Mouse (Mus musculus) embryo, embryonic 10.5 days (tissue): ENCODE measurements around the gene Ifi27l2a.
A peak's percentile ranks its signal among the peaks of the same experiment; 100 is the strongest.
"Not testable (repeated sequence)": the region's sequence is repeated elsewhere in the genome, so short reads cannot be mapped to it uniquely, and the experiment has no call there.

Source experiments
- DNase-seq: peaks from one replicate; pipeline ENCODE4 v3.0.0-alpha.2; 2015; ENCODE audit warnings: low spot score

Gene Ifi27l2a

DNA sequence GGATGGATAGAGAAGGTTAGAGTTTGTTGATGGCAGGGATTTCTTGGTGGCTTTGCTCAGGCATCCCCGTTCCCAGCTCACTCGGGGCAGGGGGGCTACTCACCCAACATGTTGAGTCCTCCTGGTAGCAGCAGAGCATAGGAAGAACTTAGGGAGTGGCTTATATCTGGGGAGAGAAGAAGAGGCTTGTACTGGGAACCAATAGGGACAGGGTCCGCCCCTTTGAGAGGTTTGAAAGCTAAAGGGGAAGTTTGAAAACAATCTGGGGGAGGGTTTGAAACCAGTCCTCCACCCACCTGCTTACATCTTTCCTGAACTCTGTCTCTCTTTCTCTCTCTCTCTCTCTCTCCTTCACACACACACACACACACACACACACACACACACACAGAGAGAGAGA, at the start of gene Ifi27l2a:
Ifi27l2a (minus strand) TSS at position 157 of the 400 bp plus-strand sequence.
- no peak for DNase-seq

DNA sequence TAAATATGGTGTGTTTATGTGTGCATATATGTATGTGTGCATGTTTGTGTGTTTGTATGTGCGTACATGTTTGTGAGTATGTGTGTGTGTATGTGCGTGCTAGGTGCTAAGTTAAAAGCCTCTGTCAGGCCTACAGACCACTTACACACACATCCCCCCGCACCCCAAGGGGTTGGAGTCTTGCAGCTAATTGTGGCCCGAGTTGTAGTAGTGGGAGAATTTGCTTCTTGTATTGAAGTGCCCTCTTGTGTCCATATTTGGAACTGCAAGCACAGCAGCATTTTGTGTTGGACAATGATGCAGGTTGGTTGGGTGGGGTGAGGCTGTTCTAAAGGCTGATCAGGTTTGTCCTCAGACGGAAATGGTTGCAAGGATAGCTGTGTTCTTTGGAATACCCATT, 49.3 kb upstream of the Ifi27l2a start:
- peak; percentile 85 for DNase-seq

DNA sequence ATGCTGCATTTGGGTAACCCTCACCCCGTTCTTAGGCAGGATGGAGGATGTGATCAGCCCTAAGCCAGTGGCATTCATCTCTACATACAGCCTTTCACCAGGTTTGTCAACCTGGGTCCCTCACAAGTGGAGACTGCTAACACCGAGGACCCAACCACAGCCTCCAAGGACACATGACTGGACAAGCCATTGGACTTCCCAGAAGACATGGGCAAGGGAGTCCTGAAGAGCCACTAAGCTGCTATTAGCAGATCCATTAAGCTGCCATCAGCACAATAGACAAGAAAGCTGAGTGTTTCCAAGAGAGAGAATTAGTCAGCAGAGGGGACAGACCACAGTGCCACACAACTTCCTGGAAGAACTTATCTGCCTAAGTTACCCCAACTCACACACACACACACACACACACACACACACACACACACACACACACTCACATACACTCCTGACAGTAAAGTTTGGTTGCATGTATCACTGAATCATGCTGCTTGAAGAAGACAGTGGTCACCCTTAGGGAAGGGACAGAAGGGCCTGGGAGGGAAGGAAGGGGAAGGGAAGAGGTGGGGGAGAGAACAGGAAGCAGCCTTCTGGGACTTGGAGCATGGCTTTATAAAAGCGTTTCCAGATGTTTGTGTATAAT, 47.7 kb upstream of the Ifi27l2a start:
- no peak for DNase-seq

DNA sequence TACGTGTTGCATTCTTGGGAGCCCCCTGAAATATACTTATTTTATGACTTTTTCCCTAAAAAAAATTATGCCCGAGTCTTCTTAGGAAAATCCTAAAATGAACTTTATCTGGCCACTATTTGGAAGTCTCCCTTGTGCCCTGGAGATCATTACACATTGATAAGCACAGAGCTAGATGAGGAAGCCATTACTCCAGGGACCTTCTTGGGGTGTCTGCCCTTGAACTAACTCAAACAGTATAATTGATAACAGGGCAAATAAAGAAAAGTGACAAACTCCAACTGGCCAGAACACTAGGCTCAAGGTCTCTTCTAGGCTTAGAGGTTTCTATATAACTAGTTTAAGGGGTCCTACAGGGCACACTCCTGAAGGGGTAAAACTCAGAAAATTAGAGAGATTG, 44.3 kb upstream of the Ifi27l2a start:
- no peak for DNase-seq

DNA sequence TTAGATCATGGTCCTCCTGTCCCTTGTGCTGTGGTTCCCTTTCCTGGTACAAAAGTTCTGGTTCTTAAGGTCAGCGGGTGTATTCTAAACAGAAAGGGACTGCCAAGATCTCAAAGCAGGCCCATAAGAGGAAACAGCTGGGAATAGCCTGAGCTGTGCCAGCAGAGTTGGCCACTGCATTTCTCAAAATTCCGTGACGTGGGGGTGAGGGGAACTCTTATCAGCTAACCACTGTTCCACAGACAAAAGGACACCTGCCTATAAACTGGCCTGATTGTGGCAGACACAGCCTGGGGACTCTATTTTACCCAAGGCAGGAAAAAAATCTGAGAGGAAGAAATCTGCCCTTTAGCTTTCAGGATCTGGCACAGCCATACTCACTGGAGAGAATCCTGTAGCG, 43.8 kb upstream of the Ifi27l2a start:
- DNase-seq: no peak

DNA sequence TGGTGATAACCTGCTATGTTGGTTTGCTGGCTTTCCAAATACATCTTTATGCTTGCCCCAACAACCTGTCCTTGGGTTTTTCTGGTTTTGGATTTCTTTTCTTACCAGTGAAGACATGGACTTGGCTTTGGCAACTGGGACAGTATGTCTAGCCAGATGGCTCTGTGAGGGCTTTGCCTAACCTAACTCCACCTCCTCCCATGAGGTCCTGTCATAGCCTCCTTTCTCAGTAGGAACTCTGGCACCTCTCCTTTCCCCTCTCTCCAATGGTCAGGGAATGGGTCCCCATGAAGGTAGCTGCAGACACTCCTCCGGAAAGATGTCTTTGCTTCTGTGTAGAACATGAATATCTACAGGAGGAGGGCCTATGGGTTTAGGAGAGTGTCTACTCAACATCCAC, 43.2 kb upstream of the Ifi27l2a start:
- no peak for DNase-seq

DNA sequence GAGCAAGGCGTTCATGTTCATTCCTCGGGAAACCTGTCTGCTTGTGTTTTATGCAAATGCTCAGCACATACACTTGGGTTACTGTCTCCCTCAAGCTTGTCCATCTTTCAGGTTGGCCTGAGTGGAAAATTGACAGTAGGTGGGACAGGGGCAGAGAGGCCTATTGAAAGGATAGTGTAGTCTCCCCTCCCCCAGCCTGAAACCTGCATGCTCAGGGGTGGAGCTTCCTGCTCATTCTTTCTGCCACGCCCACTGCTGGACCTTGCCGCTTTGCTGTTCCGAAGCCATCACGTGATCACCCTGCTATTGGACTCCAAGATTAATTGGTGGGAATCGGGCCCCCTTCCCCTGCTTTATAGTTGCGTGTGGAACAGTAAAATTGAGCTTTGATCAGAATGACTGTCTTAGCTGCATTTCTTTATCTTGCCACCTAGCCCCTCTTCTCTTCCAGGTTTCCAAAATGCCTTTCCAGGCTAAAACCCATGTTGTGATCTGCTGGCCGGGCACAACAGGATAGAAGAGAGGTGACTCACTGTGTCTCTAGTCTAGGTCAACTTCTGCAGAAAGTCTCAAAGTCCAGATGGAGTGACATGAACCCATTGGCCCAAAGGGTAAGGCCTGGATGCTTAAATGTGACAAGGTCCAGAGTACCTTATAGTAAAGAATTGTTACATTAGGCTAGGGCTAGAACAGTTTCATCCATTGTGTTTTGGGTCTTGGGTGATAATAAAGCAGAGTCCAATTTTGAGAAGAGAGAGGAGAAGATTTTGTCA, 40.9 kb upstream of the Ifi27l2a start:
- DNase-seq: not testable (repeated sequence)

DNA sequence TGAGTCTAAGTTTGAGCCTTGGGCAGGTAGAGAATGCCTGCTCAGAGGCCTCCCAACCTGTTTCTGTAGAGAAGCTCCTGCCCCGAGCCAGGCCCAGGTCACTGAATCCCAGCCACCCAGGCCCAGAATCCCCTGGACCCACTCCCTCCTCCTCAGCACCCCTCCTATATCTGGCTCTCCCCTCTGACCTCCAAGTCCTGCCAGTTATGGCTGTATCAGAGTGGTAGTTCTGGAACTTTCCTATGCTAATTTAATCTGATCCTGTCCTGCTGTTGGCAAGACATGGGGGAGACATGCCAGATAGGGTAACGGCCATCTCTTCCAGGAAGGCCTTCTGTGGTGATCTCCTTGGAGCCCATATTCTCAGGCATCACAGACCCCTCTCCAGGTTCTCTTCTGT, 39.3 kb upstream of the Ifi27l2a start:
- DNase-seq: no peak

DNA sequence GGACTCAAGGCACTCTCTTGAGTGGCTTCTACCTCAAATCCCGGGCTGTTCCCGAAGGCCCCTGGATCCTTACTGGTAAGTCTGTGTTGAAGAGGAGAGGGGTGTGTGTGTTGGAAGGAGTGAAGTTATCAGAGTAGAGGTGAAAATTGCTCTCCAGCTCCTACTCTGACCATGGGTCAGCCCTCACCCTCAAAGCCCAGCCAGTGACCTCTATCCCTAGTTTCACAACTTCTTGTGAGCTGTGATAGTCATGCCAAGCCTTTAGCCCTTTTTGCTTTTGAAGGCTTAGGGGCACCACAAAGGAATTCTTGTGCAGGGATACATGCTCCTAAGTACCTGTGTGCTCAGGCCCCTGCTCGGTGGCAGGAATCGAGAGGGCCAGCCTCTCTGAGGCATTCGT, 38.2 kb upstream of the Ifi27l2a start:
- no peak for DNase-seq

DNA sequence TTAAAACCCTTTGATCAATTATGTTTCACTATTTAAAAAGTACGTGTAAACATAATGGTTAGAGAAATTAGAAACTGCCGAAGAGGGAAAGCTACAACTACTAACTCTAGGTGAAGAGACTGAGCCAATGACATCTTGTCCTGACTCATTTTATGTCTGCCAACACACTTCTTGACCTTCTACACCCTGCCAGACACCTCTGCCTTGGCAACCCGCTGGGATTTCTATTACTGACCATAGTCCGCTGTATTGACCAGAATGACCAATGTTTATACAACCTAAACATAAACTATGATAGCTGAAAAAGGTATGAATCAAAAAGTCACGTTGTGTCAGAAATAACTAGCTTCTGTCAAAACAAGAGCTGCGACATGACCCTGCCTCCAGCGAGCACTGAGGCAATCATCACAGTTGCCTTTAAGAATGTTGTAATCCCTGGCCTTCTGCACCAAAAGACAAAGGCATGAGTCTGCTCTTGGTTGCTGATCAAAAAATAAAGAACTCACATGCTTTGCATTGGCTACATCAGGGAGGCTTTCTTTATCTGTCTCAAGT, 34.1 kb upstream of the Ifi27l2a start:
- DNase-seq: no peak

DNA sequence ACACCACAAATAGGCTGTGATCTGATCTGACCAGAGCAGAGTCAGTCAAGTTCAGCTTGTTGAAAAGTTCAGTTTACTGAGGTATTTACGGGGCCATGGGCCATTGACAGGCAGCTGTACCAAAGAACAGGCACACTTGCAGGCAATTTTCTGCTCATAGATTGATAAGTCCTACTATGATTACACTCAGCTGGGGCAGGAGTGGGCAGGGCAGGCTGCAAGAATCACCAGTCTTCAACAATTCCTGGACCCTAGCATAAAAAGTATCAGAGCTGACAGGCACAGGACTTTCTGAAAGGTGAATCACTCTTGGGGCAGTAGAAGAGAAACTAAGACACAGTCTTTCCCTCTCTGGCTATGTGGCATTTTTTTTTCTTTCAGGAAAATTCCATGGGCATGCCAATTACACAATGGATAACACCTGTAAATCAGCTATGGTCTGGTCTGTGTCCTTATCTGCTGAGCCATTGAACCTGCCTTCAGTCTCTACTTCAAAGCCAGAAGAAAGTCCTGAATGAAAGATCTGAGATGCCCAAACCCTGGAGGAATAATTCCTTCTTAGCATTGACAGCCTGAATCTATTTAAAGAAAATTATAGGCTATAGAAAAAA, 33.4 kb upstream of the Ifi27l2a start:
- no peak for DNase-seq

DNA sequence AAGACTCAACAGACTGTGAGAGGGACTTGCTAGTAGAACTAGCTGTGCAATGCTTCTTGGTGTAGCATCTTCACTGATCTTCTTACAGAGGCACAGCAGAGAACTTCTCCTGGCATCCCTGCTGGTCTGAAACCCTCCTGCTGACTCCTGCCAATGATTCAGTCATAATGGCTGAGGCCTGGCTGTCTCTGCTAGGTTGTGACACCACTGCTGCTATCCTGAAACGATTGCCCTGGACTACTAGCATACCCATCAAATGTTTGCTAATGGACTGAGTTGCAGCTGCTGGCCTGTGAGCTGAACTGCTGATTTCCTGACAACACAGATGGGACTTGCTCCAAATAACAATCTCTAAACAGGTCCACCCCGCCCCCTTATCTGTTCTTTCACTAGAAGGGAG, 31.0 kb upstream of the Ifi27l2a start:
- DNase-seq: no peak

DNA sequence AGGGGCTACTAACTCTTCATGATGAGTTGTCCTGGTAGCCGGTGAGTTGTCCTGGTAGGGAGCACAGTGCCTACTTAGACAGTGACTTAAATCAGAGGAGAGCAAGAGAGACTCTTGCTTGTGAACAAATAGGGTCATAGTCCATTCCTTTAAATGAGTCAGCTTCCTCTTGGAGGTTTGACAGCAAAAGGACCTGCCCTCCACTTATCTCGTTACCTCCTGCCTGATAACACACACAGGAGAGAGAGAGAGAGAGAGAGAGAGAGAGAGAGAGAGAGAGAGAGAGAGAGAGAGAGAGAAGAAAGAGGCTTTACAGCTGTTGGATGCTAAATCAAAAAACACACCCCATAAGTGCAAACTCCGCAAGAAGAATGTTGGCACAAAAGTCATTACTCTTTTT, 13.7 kb upstream of the Ifi27l2a start, which contains the start of gene Ifi27l2b:
Ifi27l2b (minus strand) TSS at position 84 of the 400 bp plus-strand sequence.
- no peak for DNase-seq

DNA sequence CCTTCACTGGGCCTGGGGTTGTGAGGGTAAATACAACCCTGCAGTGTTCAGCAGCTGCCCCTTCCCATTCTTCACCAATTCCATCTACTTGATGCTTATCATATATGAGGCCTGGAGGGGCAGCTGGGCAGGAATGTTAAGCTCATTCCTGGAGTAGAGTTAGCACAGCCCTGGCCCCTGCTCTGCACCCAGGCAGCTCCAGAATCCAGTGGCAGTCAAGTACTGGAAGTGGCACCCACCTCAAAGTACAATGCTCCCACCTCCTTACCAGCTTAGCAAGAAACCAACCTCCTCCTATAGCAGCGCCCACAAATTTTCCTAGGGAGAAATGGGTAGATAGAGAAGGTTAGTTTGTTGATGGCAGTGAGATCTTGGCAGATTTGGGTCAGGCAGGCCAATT, 13.2 kb upstream of the Ifi27l2a start:
- DNase-seq: not testable (repeated sequence)

DNA sequence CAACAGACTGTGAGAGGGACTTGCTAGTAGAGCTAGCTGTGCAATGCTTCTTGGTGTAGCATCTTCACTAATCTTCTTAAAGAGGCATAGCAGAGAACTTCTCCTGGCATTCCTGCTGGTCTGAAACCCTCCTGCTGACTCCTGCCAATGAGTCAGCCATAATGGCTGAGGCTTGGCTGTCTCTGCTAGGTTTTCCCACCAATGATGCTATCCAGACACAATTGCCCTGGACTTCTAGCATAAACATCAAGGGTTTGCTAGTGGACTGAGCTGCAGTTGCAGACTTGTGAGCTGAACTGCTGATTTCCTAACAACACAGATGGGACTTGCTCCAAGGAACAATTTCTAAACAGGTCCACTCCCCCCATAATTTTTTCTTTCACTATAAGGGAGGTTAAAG, 9.9 kb upstream of the Ifi27l2a start:
- no peak for DNase-seq

DNA sequence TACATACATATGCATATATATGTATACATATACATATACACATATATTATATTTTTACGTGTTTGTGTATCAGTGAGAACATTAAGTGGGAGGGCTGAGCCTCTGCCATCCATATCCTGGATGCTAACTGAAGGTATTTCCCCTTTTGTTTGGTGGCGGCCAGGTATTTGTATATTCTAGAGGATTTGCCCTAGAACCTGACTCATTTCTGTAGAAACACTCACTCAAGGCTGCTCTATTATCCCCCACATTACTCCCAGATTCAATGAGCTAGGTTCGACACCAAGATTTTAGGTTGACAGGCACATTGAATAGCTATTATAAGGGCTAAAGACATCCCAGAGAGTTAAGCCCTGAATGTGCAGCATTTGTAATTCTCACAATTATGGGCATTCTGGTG, 1.6 kb upstream of the Ifi27l2a start:
- DNase-seq: no peak

DNA sequence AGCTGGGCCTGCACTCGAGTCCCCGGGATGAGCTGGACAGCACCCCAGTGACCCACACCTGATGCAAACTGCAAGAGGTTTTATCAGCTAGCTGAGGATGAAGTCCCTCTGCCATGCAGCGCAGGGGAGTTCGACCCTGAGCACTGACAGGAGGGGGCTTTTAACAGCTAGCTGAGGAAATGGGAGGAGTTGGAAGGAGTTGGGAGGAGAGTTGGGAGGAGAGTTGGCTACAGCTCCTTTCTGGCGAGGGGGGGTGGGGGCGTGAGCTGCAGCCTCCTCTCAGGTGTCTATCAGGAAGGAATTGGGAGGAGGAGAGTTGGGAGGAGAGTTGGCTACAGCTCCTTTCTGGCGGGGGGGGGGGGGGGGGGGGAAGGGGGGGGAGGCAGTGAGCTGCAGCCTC, 781 bp upstream of the Ifi27l2a start:
- not testable (repeated sequence) for DNase-seq

DNA sequence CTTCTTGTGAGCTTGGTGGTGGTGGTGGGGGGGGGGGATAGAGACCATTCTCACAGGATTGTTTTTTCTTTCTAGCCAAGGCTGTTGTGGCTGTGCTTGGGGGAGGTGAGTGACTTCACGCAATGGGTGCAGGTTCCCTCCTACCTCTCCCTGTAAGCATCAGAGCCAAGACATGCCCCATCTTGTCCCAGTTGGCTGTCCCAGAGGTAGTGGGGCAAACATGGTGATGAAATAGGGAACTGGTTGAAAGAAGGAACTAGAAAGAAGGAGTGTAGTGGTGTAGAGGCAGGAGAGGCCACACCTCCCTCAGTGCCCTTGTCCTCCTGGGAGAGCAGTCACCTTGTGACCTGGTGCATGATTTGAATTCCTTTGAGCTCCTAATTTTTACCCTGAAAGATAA, 5.9 kb downstream of the Ifi27l2a start:
- DNase-seq: no peak

DNA sequence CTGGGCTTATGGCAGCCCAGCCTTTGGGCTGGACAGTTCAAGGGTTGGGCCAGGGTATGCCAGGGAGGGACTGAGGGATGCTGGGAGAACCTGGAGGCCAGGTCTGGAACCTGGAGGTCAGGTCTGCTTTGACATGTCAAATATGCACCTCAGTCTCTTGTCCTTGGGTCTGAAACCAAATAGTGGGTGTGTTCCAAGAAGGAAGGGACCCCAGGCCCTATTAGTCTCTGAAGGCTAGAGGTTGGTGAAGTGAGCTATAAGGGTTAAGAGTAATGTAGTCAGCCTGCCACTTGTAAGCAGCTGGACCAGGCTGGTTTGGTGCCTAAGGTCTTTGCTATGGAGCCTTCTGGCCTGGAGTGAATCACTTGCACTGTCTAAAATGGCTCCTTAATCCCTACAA, 8.6 kb downstream of the Ifi27l2a start:
- DNase-seq: no peak

DNA sequence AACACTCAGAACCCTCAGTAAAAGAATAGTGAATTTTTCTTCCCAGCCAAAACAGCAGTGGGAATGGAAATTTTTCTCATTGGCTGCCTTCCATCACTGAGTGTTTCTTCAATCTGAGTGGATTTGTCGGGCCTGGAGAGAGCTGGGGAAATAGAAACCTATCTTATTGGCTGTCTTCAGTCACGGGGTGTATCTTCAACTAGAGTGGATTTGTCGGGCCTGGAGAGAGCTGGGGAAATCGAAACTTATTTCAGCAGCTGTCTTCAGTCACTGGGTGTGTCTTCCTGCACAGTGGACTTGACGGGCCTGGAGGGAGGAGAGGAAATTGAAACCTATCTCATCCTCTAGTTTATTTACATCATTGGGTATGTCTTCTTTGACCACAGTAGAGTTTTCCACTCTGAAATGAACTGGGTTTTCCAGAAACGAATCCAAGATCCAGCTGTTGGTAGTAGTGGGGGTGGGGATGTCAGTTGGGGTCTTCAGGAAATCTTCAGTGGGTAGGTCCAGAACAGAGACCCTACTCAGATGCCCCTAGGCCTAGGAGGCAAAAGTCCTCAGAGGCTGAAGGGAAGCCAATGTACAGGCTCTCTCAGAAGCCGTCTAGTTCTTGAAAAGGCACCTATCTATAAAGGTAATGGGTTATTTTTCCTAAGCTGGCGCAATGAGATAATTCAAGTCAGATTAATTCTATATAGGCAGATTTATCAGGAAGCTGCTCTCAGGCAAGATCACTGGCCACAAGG, 9.3 kb downstream of the Ifi27l2a start, which contains the start of gene Ifi27:
Ifi27 (plus strand) TSS at position 226 of the 746 bp plus-strand sequence.
- DNase-seq: no peak

DNA sequence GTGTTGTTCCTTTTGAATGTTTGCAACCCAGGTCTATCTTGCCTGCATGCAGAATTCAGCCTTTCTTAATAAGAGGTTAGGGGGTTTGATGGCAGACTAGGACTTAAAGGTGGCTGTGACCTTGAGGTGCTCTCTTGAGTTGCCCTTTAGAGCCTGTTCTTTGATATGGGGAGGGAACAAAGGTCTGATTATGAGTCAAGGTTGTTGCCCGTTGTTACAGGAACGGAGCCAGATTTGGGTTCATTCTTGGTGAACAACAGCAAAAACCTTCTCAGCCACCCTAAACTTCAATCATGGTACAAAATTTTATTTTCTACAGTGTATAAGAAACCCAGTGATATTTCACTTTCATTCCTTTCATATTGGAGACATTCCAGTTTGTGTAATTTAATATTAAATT, 10.1 kb downstream of the Ifi27l2a start:
- no peak for DNase-seq

DNA sequence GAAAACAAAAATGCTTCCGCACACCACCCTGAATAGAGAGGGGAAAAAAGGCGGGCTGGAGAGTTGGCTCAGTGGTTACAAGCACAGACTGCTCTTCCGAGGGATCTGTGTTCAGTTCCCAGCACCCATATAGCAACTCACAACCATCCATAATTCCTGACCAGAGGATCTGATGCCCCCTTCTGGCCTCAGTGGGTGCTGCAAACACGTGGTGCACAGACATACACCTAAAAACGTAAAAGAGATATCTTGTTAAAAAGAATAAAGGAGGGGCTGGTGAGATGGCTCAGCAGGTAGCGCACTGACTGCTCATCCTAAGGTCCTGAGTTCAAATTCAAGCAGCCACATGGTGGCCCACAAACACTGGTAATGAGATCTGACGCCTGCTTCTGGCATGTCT, 16.8 kb downstream of the Ifi27l2a start:
- DNase-seq: no peak
